Mouse (Mus musculus): Measurements from ENCODE around the gene Ankrd61. TPM values are rescaled to one million over a fixed set of nuclear protein-coding genes. Genes with fewer than 3 reads are reported as not detected.

Gene Ankrd61
- polyA plus RNA-seq, 1 experiment from 2014 or later = 0.39 TPM

DNA sequence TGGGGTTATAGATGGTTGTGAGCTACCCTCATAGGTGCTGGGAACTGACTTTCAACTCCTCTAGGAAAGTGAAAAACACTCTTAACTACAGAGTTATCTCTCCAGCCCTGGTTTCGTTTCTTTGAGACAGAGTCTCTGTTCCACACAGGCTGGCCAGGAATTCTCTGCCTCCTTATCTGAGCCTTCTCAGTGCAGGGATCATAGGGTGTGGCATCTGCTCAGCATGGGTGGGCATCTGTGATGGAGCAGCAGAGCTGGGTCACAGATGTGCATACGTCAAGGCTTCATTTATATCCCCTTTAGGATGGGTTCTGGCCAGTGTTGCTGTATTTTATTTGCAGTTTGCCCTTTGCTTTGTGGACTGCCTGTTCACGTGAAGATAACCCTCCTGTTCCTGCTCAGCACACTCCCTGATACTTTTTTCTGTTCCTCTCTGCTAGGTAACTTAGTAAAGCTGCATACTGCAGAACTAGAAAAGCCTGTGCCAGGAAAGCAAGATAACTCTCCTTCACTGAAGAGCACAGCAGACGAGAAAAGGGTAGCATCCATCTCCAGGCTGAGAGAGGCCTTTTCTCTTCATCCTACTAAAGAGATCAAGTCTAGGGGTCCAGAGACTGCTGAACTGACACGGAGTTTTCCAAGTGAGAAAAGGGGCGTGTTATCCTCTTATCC is 27.4 kb upstream of the Ankrd61 start:
- no peak overlapping the region for H3K27ac ChIP-seq
- H3K4me2 ChIP-seq (replicated peaks) = no peak overlapping the region
- peaks cover 76% of the 10 kb centered on the region for H3K36me3 ChIP-seq
- no peak overlapping the region for H3K9ac ChIP-seq
- H3K4me3 ChIP-seq = no peak overlapping the region
- H3K27me3 ChIP-seq = no peaks in the 10 kb centered on the region
- no peak for ATAC-seq (ENCODE audit: low FRiP score)
- H3K9me3 ChIP-seq (replicated peaks) = no peaks in the 10 kb centered on the region
- no peaks in the 10 kb centered on the region for H3K4me1 ChIP-seq
- 85% methylated on average over 6 of the region's 6 CpGs for WGBS

DNA sequence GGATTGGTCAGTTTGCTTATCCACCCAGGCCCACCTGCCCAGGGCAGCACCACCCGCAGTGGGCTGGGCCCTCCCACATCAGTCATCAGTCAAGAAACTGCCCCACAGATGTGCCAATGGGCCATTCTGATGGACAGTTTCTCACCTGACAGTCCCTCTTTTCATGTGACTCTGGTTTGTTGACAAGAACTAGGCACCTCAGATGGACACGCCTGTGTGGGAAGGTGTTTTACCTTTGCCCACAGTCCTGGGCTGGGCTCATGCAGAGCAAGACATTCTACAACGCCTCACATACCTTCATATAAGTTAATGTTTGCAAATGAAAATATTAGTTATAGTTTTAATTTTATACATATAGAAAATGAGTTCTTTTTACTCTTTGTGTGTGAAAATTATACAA is 20.6 kb upstream of the Ankrd61 start:
- Histone ChIP-seq H3K36me3 (peaks cover 63% of the 10 kb centered on the region), H3K4me3 (no peak overlapping the region)
- WGBS = 93% methylated on average over 3 of the region's 3 CpGs

DNA sequence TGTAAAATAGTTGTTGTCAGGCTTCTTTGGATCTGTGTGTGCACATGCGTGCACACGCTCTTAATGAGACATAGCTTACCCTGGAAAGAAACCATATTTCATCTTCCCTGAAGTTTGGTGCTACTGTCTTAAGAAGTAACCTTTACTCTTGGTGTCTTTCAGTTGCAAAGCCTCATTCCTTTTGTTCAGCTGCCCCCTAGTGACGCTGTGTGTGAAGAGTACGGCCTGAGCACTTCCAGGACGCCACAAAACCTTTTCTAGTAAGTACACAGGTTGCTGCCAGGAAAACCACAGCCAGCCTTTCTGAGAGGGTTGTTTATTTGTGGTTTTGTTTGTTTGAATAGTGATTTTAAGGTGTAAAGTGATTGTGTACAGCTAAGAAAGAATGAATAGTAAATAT is 19.9 kb upstream of the Ankrd61 start:
- WGBS = 54% methylated on average over 5 of the region's 5 CpGs
- Histone ChIP-seq H3K27ac (no peak overlapping the region), H3K9ac (no peak overlapping the region), H3K9me3 (replicated peaks) (no peaks in the 10 kb centered on the region), H3K36me3 (peaks cover 61% of the 10 kb centered on the region), H3K27me3 (no peaks in the 10 kb centered on the region), H3K4me1 (no peaks in the 10 kb centered on the region), H3K4me3 (no peak overlapping the region), H3K4me2 (replicated peaks) (no peak overlapping the region)
- no peak for ATAC-seq (ENCODE audit: low FRiP score)

More for the DNA sequence above, 20.6 kb upstream of the Ankrd61 start:
- H3K27ac ChIP-seq = no peak overlapping the region
- no peaks in the 10 kb centered on the region for H3K4me1 ChIP-seq
- no peak for ATAC-seq (ENCODE audit: low FRiP score)
- H3K4me2 ChIP-seq (replicated peaks) = no peak overlapping the region
- H3K27me3 ChIP-seq = no peaks in the 10 kb centered on the region
- H3K9me3 ChIP-seq (replicated peaks) = no peaks in the 10 kb centered on the region
- no peak overlapping the region for H3K9ac ChIP-seq

DNA sequence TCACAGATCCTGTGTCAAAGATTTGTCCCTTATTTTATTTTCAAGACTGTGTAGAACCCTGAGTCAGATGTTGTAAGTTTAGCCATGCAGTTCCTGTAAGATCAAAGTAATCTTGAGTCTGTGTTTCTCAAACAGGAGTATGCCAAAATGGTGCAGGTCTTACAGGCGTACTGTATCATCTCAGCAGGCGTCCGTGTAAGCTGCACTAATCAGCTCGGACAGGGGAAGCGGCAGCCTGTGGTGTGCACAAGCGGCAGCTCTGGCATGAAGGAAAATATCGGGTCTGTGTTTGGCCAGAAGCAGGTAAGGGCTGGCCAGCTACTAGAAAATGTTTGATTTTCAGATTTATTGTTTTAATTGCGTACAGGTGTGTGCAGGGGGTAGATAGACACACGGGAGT is 18.7 kb upstream of the Ankrd61 start:
- peaks cover 55% of the 10 kb centered on the region for H3K36me3 ChIP-seq
- WGBS = 92% methylated on average over 9 of the region's 9 CpGs

DNA sequence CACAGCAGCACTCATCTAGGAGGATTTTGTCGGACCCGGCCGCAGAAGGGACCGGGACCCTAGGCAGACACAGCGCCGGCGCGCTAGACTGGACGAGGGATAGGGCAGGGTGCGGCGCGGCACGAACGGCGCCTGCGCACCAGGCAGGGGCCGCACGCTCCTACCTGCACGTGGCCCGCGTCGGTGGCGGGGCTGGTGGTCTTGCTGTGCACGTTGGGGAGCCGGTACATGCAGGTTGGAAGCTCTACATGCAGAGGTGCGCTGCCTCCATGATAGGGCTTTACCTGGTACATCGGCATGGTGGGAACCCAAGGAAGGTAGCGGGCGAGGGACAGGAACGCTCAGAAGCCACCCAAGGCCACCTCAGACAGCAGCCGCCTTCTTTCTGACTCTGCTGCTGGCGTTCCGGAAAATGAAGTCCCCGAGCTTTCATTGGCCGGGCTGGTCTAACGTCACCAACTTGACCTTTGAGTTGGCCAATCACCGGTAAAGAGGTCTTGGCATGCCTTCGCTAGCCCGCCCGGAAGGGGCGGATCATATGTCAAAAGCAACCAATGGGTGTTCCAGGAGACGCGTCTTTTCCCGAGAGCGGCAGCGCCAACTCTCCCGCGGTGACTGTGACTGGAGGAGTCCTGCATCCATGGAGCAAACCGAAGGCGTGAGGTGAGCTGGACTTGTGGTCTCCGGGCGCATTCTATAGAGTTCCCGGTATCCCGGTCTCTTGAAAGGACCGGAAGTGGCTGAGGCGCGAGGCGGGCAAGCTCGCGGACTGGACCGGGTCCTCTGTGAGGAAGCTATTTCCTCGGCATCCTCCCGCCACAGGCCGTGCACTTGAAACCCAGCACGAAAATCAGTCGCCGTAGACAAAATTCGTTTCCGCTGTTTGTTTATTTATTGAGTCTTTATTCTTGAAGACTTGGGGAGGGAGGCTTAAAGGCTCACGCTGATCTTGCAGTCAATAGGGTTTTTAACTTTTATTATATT is 12.2 kb upstream of the Ankrd61 start, which contains the start of the genes Aimp2 and Pms2:
TSS of gene Aimp2 (minus strand) at position 431 of the 984 bp plus-strand sequence.
TSS of gene Pms2 (plus strand) at position 548 of the 984 bp plus-strand sequence.
- WGBS = under 1% methylated on average over 70 of the region's 70 CpGs
- ATAC-seq (ENCODE audit: low FRiP score) = peak; percentile 99
- peak within 1 kb of the TSS; percentile 68 for H3K4me3 ChIP-seq
- H3K36me3 ChIP-seq = peaks cover 34% of the 10 kb centered on the region
- no peaks in the 10 kb centered on the region for H3K9me3 ChIP-seq (replicated peaks)
- H3K9ac ChIP-seq = peak within 1 kb of the TSS; percentile 64
- H3K4me2 ChIP-seq (replicated peaks) = peak within 1 kb of the TSS; percentile 80
- no peaks in the 10 kb centered on the region for H3K27me3 ChIP-seq
- H3K4me1 ChIP-seq = peaks cover 26% of the 10 kb centered on the region
- peak within 1 kb of the TSS; percentile 77 for H3K27ac ChIP-seq

More for the DNA sequence above, 18.7 kb upstream of the Ankrd61 start:
- no peaks in the 10 kb centered on the region for H3K27me3 ChIP-seq
- no peak overlapping the region for H3K27ac ChIP-seq
- no peak for ATAC-seq (ENCODE audit: low FRiP score)
- H3K4me1 ChIP-seq = no peaks in the 10 kb centered on the region
- no peak overlapping the region for H3K4me2 ChIP-seq (replicated peaks)
- no peak overlapping the region for H3K4me3 ChIP-seq
- no peak overlapping the region for H3K9ac ChIP-seq
- no peaks in the 10 kb centered on the region for H3K9me3 ChIP-seq (replicated peaks)

DNA sequence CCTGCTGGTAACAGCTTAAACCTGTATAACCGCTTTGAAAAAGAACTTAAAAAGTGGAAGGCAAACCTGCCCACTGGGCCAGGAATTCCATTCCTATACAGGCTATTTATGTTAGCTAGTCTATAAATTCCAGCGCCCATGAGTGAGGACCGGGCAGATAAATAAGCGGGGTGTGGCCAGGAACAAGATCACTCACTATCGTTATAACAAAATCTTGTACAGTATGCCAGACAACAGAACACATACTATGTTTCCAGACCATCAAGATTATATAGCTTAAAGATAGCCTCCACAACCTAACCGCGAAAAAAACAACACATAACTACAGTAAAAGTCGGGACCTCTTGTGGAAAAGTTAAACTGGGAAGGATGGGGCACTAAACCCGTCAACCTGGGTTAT is 11.4 kb upstream of the Ankrd61 start:
- Histone ChIP-seq H3K9me3 (replicated peaks) (no peaks in the 10 kb centered on the region), H3K4me2 (replicated peaks) (peak overlapping the region; percentile 80), H3K36me3 (peaks cover 37% of the 10 kb centered on the region), H3K4me3 (peak overlapping the region; percentile 68), H3K27ac (peak overlapping the region; percentile 77), H3K9ac (peak overlapping the region; percentile 64), H3K27me3 (no peaks in the 10 kb centered on the region), H3K4me1 (peaks cover 26% of the 10 kb centered on the region)
- WGBS = 3% methylated on average over 9 of the region's 9 CpGs
- ATAC-seq (ENCODE audit: low FRiP score) = no peak

DNA sequence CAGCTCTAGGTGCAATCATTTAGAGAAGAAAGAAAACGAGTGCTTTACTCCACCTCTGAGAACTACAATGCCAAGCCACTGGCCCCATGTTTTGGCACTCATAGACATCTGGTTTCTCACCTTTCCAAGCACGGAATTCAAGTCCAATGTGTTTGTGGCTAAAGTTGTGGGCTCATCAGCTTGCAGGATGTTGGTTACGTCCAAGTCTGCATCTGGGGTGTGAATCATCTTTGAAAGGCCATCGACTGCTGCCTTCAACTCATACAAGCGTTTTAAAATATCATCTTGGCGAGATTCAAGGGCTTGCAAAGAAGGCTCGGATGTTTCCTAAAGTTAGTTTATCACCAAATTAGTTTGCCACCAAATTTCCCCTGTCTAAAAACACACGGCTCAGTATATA is 8.9 kb upstream of the Ankrd61 start:
- Histone ChIP-seq H3K9ac (no peak overlapping the region), H3K27me3 (no peaks in the 10 kb centered on the region), H3K27ac (no peak overlapping the region), H3K4me2 (replicated peaks) (no peak overlapping the region), H3K4me3 (no peak overlapping the region), H3K9me3 (replicated peaks) (no peaks in the 10 kb centered on the region), H3K36me3 (peaks cover 56% of the 10 kb centered on the region), H3K4me1 (peaks cover 26% of the 10 kb centered on the region)
- no peak for ATAC-seq (ENCODE audit: low FRiP score)
- 88% methylated on average over 8 of the region's 8 CpGs for WGBS

DNA sequence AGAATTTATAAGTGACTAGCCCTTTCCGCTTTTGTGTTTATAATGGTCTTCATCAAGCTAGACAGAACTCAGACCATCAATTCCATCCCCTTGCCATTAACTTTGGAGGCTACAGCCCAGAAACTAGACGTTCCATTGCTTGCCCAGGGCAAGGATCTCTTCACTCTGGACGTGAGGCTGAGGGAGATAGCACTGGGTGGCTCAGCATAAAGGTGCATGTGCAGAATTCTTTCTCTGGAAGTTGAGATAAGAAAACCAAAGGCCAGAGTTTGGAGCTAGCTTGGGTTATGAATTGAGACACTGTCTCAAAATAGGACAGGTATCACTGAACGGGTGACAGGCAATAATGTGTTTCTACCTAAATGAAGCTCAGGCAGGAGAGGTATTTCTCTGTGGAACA is 6.3 kb upstream of the Ankrd61 start:
- WGBS = 95% methylated on average over 4 of the region's 4 CpGs
- Histone ChIP-seq H3K4me1 (peaks cover 16% of the 10 kb centered on the region), H3K36me3 (peaks cover 82% of the 10 kb centered on the region), H3K9ac (no peak overlapping the region), H3K4me2 (replicated peaks) (no peak overlapping the region), H3K9me3 (replicated peaks) (no peaks in the 10 kb centered on the region), H3K27ac (no peak overlapping the region), H3K27me3 (no peaks in the 10 kb centered on the region), H3K4me3 (no peak overlapping the region)
- ATAC-seq (ENCODE audit: low FRiP score) = no peak

DNA sequence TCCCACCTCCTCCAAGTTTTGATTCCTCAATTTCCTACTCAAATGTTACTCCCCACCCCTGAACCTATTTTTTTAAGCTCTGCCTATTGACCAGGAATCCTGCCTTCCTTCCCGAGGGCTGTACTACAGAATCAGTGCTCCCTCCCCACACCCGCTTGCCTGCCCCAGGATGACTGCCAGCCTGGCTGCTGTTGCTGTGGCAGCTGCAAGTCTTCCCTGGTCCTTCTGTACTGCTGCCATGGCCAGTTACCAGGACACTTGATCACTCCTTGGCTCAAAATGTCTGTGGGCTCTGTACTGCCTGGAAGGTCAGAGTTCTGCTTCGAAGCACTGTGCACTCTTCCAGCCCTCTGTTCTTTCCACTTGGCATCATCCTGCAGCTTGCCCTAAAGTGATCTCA is 4.6 kb upstream of the Ankrd61 start:
- ATAC-seq (ENCODE audit: low FRiP score) = no peak
- WGBS = 86% methylated on average over 3 of the region's 3 CpGs
- no peak overlapping the region for H3K27ac ChIP-seq
- H3K4me2 ChIP-seq (replicated peaks) = no peak overlapping the region
- peaks cover 94% of the 10 kb centered on the region for H3K36me3 ChIP-seq
- no peaks in the 10 kb centered on the region for H3K4me1 ChIP-seq
- no peak overlapping the region for H3K9ac ChIP-seq
- H3K4me3 ChIP-seq = no peak overlapping the region
- H3K27me3 ChIP-seq = no peaks in the 10 kb centered on the region
- H3K9me3 ChIP-seq (replicated peaks) = no peaks in the 10 kb centered on the region

DNA sequence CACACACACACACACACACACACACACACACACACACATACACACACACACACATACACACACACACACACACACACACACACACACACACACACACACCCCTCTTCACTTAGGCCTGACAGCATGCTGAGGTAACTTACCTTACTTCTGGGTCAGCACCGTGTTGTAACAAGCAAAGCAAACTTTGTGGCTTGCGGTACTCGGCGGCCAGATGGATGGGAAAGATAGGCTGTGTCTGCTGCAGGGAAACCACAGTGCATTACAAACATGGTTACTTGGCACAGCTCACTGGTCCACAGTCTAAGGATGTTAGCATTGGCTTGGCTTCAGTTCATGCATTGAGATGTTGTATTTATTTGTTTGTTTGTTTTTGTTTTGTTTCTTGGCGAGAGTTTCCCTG is 4.1 kb downstream of the Ankrd61 start:
- no peak overlapping the region for H3K27ac ChIP-seq
- no peaks in the 10 kb centered on the region for H3K9me3 ChIP-seq (replicated peaks)
- H3K9ac ChIP-seq = no peak overlapping the region
- no peaks in the 10 kb centered on the region for H3K27me3 ChIP-seq
- no peaks in the 10 kb centered on the region for H3K4me1 ChIP-seq
- H3K36me3 ChIP-seq = peaks cover 86% of the 10 kb centered on the region
- H3K4me3 ChIP-seq = no peak overlapping the region
- no peak for ATAC-seq (ENCODE audit: low FRiP score)
- WGBS = 85% methylated on average over 5 of the region's 5 CpGs
- no peak overlapping the region for H3K4me2 ChIP-seq (replicated peaks)

DNA sequence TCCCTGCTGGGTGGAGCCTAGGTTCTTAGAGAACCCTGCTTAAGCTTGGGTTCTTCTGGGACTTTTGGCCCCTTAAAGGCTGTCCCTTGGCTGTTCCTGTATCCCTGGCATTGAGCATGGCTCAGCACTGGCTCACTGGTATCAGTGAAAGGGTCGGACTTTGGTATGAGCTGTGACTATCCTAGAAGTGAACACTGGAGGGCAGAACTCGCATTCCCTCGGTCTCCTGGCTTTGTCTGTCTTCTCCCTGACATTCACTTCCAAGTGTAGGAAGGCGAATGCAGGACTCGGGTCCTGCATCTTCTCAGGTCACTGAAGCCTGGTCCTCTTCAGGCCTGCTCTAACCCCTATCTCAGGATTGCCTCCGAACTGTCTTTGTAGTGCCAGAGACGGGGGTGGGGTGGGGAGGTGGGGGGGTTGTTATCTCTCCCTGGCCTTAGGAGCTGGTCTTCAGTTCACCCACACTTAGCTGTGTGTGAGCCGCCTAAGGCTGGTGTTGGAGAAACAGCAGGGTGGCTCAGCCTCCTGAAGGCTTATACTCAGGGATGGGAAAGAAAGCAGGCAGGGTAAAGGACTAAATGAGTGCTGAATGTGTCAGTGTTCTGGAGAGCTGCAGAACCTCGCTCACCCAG is 5.1 kb downstream of the Ankrd61 start:
- H3K27me3 ChIP-seq = no peaks in the 10 kb centered on the region
- WGBS = 84% methylated on average over 9 of the region's 9 CpGs
- no peak overlapping the region for H3K9ac ChIP-seq
- H3K4me1 ChIP-seq = no peaks in the 10 kb centered on the region
- no peak overlapping the region for H3K27ac ChIP-seq
- no peaks in the 10 kb centered on the region for H3K9me3 ChIP-seq (replicated peaks)
- H3K4me3 ChIP-seq = no peak overlapping the region
- H3K36me3 ChIP-seq = peaks cover 85% of the 10 kb centered on the region
- ATAC-seq (ENCODE audit: low FRiP score) = no peak
- no peak overlapping the region for H3K4me2 ChIP-seq (replicated peaks)

DNA sequence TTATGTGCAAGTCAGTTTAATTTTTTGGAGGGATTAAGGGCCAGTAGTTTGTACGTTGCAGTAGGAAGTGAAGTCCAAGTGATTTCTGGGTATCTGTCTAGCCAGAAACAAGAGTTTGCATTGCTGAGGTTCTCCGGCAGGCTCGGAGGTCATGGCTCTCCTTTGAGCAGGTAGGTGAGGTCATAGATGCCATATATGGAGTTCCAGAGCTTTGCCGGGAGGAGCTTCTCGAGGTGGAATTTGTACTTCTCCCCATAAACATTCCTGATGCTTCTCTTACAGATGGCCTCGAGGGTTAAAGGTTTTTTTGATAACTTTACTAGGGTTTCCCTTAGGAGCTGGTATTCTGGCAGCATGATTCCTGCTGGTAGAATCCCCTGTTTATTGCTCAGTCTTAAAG is 6.7 kb downstream of the Ankrd61 start:
- no peaks in the 10 kb centered on the region for H3K27me3 ChIP-seq
- H3K27ac ChIP-seq = no peak overlapping the region
- 97% methylated on average over 6 of the region's 6 CpGs for WGBS
- H3K36me3 ChIP-seq = peaks cover 90% of the 10 kb centered on the region
- ATAC-seq (ENCODE audit: low FRiP score) = no peak
- no peak overlapping the region for H3K4me2 ChIP-seq (replicated peaks)
- no peaks in the 10 kb centered on the region for H3K4me1 ChIP-seq
- 0 out of 2 replicates have a peak, but pooled peaks cover 4% of the 10 kb centered on the region for H3K9me3 ChIP-seq (replicated peaks)
- H3K4me3 ChIP-seq = no peak overlapping the region
- H3K9ac ChIP-seq = no peak overlapping the region

All from hindbrain, embryonic 12.5 days (tissue).